Mouse (Mus musculus): ENCODE data around the gene Emcn.

Emcn gene

GRCm38 (mm10) chr3:137395588-137395987 lies 54.7 kb downstream of the Emcn start:
- in situ Hi-C loops (cut with MboI, MseI): no loop called here

GRCm38 (mm10) chr3:137415451-137416086 lies 74.7 kb downstream of the Emcn start:
- in situ Hi-C loops (cut with MboI, MseI): no loop called here

- in situ Hi-C loops (cut with MboI, MseI): no loop called here
These were observed 77.8 kb downstream of the Emcn start for GRCm38 (mm10) chr3:137418636-137419035.

GRCm38 (mm10) chr3:137429516-137429915 lies 88.6 kb downstream of the Emcn start:
- in situ Hi-C loops (cut with MboI, MseI): no loop called here

GRCm38 (mm10) chr3:137464902-137465629 lies 124.2 kb downstream of the Emcn start:
- in situ Hi-C loops (cut with MboI, MseI): no loop called here

DNA sequence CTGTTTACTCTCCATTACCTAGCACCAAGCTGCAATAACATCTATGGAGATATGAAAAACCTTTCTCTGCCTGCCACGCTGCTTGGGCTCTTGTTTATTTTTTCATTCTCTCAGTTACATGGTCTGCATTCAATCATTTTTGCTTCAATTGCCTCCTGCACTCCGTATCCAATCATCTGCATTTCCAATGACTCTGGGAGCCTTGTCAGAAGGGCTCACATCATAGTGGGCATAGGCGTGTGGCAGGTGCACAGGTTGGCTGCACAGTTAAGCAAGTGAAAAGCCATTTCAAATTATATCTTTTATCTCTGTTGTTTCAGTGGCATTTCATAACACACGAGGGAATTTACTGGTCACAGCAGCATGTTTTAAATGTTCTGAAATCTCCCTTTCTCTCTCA lies 125.1 kb downstream of the Emcn start:
- in situ Hi-C loops (cut with MboI, MseI): no loop called here

DNA sequence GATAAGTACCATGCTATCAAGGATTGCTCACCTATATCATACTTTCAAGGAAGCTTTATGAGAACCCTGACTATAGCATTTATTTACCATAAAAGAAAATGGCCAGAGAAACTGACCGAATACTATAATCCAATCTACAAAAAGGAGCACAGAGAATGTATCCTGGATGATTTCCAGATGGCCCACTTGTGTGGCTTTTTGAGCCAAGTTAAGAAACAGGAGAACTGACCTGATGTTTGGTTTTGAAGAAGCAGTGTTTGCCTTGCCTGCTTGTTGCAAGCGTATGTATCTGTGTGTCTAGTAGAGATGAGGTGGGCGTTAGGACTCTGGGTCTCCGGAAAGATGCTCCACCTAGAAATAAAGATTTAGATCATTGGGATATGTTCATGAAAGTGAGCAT lies 125.9 kb downstream of the Emcn start:
- in situ Hi-C loops (cut with MboI, MseI): no loop called here

DNA sequence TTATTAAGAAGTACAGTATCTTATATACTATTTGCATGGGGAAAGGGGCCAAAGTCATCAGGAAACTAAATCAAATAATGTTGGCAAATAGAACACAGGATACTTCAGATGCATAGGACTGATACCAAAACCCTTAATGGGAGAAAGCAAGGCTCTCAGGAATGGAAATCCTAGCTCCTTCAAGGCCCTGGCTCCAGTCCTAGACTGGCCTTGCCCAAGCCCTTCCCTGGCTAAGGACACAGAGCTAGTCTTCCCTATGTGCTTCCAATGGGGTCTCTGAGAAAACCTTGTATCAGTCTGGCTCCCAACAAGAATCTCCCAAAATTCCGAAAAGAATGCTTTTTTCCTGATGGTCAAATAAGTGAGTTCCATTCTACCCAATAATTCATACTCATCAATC lies 126.5 kb downstream of the Emcn start:
- in situ Hi-C loops (cut with MboI, MseI): no loop called here

DNA sequence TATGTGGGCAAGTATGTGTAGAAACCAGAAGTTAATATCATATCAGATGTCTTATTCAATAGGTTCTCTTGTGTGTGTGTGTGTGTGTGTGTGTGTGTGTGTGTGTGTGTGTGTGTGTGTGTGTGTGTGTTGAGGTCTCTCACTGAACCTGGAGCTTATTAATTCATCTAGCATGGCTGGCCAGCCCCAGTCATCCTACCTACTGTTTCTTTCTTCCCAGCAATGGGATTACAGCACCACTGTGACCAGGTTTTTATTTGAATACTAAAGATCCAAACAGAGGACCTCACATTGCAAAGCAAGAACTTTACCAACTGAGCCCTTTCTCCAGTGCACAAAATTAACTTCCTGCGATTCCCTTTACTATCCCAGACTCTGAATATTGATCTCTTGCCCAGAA lies 131.3 kb downstream of the Emcn start:
- in situ Hi-C loops (cut with MboI, MseI): no loop called here

GRCm38 (mm10) chr3:137479761-137480339 lies 139.0 kb downstream of the Emcn start:
- in situ Hi-C loops (cut with MboI, MseI): no loop called here

- in situ Hi-C loops (cut with MboI, MseI): no loop called here
These were observed 140.3 kb downstream of the Emcn start for GRCm38 (mm10) chr3:137481157-137481556.

Data from T-helper 2 cell (primary cell).